Mouse (Mus musculus): Measurements from ENCODE around the gene Olfr551. TPM values are rescaled to one million over a fixed set of nuclear protein-coding genes. Genes with fewer than 3 reads are reported as not detected.

Olfr551 gene
- polyA plus RNA-seq, 1 experiment from 2014 or later: not detected

DNA sequence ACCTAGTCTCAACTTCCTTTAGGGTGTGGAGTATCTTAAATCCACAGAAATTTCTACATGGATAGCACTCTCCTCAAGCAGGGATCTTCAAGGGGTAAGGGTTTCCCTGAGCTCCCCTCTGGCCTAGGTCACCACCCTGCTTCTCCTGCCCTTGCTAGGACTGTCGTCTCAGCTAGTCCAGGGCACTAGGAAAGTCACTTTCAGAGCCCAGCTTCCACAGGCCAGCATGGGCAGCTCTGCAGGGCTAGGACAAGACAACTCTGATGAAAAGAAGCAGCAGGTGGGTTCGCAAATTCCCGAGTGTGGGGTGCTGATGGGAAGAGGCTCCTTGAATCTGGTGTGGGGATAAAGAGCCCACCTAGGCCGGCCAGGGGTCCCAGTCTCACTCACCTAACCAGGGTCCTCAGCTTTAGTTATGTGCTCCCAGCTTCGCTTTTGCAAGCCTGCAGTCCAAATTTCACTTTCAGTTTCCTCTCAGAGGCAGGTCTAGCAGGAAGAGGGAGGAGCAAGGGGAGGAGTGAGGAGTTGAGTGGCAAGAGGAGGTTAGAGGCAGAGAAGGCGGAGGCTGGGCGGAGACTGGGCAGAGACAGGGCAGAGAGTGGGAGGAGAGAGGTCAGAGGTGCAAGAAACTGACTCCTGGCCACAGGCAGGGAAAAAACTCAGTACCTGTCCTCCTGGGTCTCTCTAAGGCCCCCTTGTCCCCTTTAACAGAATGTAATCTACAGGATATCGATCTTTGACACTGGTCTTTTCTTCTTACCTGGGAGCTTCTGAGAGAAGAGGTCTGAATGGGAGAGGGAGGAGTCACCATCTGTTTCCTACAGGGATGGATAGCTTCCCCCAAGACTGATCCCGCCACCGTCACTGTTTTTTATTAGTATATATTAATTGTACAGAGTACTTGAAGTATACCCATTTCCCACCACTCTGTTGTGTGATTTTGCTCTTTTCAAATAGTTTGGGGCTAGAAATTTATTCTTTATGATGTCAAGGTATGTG lies 26.4 kb downstream of the Olfr551 start, which contains the start of gene Trim21:
Trim21 (minus strand) TSS at position 488 of the 999 bp plus-strand sequence.
- 19% methylated on average over 10 of the region's 10 CpGs for WGBS
- ATAC-seq (ENCODE audit: low FRiP score): peak; percentile 63; the same call in 1 of the 2 replicates
- H3K27ac ChIP-seq (replicated peaks): no peak within 1 kb of the TSS
- no peak within 1 kb of the TSS; the same call in 1 of the 2 replicates for H3K9ac ChIP-seq (replicated peaks)
- no peaks in the 10 kb centered on the region for H3K27me3 ChIP-seq (replicated peaks)
- no peaks in the 10 kb centered on the region for H3K36me3 ChIP-seq
- peak within 1 kb of the TSS; percentile 50 for H3K4me2 ChIP-seq
- no peaks in the 10 kb centered on the region for H3K9me3 ChIP-seq (replicated peaks)
- peak within 1 kb of the TSS; percentile 38 for H3K4me3 ChIP-seq (replicated peaks)
- no peaks in the 10 kb centered on the region for H3K4me1 ChIP-seq

DNA sequence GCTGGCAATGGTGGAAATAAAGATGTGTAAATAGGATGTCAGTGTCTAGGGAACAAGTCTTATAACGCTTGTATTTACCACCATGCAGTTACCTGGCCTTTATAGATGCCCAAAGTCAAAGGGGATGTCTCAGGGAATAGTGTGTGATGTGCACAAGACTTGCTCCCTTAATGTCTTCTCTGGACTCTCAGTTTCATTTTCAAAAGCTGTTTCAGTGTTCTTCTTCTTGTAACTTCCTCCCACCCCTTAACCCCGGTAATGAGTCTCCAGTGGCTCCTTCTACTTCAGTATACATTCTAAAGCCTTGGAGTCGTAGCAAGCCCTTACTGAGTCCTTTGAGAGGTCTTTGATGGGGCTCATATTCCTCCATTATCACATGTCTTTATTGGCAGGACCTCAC lies 38.4 kb downstream of the Olfr551 start:
- Histone ChIP-seq H3K36me3 (no peaks in the 10 kb centered on the region), H3K4me2 (no peak overlapping the region), H3K4me3 (replicated peaks) (no peak overlapping the region), H3K27ac (replicated peaks) (no peak overlapping the region), H3K9me3 (replicated peaks) (no peaks in the 10 kb centered on the region), H3K27me3 (replicated peaks) (no peaks in the 10 kb centered on the region), H3K4me1 (no peaks in the 10 kb centered on the region), H3K9ac (replicated peaks) (no peak overlapping the region)
- no peak for ATAC-seq (ENCODE audit: low FRiP score)
- 73% methylated on average over 3 of the region's 3 CpGs for whole genome bisulfite sequencing

DNA sequence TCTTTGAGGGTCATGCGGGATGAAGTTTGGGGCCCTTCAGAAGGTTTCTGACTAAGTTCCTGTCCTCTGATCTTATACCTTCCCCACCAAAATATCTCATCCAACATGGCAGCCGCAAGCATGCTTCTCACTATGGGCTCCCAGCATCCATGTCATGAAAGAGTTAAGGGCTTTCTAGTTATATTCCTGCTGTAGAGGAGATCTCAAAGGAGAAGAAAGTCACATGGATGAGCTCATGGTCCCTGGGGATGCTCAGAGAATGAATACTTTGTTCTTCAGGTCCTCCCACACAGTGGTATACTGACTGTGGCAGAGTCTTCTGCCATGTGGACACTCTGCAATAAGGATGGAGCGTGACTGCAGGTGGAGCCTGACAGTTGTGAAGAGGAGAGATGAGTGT lies 42.1 kb downstream of the Olfr551 start, which contains the start of gene Olfr549:
Olfr549 (plus strand) TSS at position 301 of the 400 bp plus-strand sequence.
- no peaks in the 10 kb centered on the region for H3K27me3 ChIP-seq (replicated peaks)
- no peaks in the 10 kb centered on the region for H3K36me3 ChIP-seq
- H3K27ac ChIP-seq (replicated peaks): no peak within 1 kb of the TSS
- no peak within 1 kb of the TSS for H3K4me2 ChIP-seq
- ATAC-seq (ENCODE audit: low FRiP score): no peak
- no peak within 1 kb of the TSS for H3K9ac ChIP-seq (replicated peaks)
- 96% methylated on average over 3 of the region's 3 CpGs for WGBS
- H3K9me3 ChIP-seq (replicated peaks): no peaks in the 10 kb centered on the region
- no peaks in the 10 kb centered on the region for H3K4me1 ChIP-seq
- no peak within 1 kb of the TSS for H3K4me3 ChIP-seq (replicated peaks)

DNA sequence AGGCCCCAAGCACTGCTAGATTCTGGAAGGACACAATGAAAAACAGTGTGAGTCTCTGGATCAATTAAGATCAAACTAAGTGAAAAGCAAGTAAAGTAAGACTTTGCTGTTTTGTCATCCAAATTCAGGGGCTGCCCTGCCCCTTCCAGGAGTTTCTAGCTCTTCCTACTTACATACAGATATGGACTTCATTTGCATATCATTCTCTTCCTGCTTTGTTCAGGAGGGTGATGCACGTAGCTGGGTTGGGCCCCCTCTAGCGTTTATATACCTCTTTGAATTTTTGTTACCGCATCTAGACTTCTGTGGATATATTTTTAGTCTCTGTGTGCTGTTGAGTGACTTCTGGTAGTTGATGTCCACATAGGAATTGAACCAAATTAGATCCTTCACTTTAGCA lies 50.4 kb downstream of the Olfr551 start:
- ATAC-seq (ENCODE audit: low FRiP score): no peak
- Histone ChIP-seq H3K36me3 (no peaks in the 10 kb centered on the region), H3K27me3 (replicated peaks) (no peaks in the 10 kb centered on the region), H3K4me1 (no peaks in the 10 kb centered on the region), H3K4me2 (no peak overlapping the region), H3K9me3 (replicated peaks) (no peaks in the 10 kb centered on the region), H3K4me3 (replicated peaks) (no peak overlapping the region), H3K9ac (replicated peaks) (no peak overlapping the region), H3K27ac (replicated peaks) (no peak overlapping the region)
- 66% methylated on average over 3 of the region's 3 CpGs for WGBS

DNA sequence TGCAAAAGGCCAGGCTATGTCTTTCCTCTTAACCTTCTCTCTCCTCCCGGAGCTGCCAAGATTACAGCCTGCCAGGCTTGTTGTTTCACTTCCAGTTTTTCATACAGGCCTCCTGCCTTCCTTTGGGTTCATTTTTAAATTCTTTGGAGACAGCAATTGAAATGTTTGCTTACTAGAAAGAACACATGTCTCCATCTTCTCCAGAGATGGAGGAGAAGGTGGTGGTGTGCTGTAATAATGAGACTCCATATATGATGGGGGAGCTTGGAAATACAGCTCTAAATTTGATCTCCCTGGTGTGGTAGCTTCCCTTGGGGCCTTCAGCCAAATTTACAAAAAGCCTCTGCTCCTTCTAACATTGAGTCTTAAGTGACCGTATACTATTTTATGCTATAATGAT lies 51.1 kb downstream of the Olfr551 start, which contains the start of gene Olfr548-ps1:
Olfr548-ps1 (plus strand) TSS at position 301 of the 400 bp plus-strand sequence.
- no peak within 1 kb of the TSS for H3K27ac ChIP-seq (replicated peaks)
- 88% methylated on average over 2 of the region's 2 CpGs for WGBS
- no peaks in the 10 kb centered on the region for H3K9me3 ChIP-seq (replicated peaks)
- H3K4me1 ChIP-seq: no peaks in the 10 kb centered on the region
- no peak within 1 kb of the TSS for H3K9ac ChIP-seq (replicated peaks)
- H3K27me3 ChIP-seq (replicated peaks): no peaks in the 10 kb centered on the region
- H3K4me3 ChIP-seq (replicated peaks): no peak within 1 kb of the TSS
- H3K36me3 ChIP-seq: no peaks in the 10 kb centered on the region
- no peak within 1 kb of the TSS for H3K4me2 ChIP-seq
- ATAC-seq (ENCODE audit: low FRiP score): no peak

DNA sequence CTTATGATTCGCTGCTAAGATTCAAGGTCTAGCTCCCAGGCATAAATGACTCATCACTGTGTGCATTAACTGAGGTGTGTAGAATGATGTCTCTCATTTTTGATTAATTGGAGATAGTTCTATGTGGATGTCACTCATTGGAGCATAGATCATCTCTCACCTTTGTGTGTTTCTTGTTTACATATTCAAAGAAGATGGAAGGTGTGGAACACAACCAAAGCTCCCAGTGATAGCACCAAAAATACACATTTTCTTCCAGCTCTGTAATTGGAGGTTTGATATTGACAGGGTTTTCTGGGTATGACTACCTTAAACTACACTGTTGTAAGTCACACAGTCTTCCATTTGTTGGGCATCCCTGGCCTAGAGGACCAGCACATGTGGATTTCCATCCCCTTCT lies 57.2 kb downstream of the Olfr551 start, which contains the start of gene Olfr547:
Olfr547 (plus strand) TSS at position 301 of the 400 bp plus-strand sequence.
- Histone ChIP-seq H3K36me3 (no peaks in the 10 kb centered on the region), H3K9me3 (replicated peaks) (no peaks in the 10 kb centered on the region), H3K27me3 (replicated peaks) (no peaks in the 10 kb centered on the region), H3K4me3 (replicated peaks) (no peak within 1 kb of the TSS), H3K4me1 (no peaks in the 10 kb centered on the region), H3K27ac (replicated peaks) (no peak within 1 kb of the TSS), H3K9ac (replicated peaks) (no peak within 1 kb of the TSS), H3K4me2 (no peak within 1 kb of the TSS)
- no peak for ATAC-seq (ENCODE audit: low FRiP score)
- WGBS: 85% methylated on average over 1 of the region's 1 CpGs

Other genes starting within 250 kb of the Olfr551 start
- 38.0 and 65.1 TPM in 2 replicates for gene Rrm1, start 150.2 kb downstream of the Olfr551 start, polyA plus RNA-seq (2015; fragmentation: Nextera tagmentation; extraction: Ambion mirVana)
- 0.36 and 0.56 TPM in 2 replicates for gene Olfr543, start 110.2 kb downstream of the Olfr551 start, polyA plus RNA-seq (2015; fragmentation: Nextera tagmentation; extraction: Ambion mirVana)
- gene Olfr544, start 103.6 kb downstream of the Olfr551 start, polyA plus RNA-seq (2015; fragmentation: Nextera tagmentation; extraction: Ambion mirVana): 0.14 and 0.18 TPM in 2 replicates
- gene Olfr545, start 92.3 kb downstream of the Olfr551 start, polyA plus RNA-seq (2015; fragmentation: Nextera tagmentation; extraction: Ambion mirVana): 0.33 and 0.41 TPM in 2 replicates
- not detected in 2 replicates for gene Olfr547, start 57.1 kb downstream of the Olfr551 start, polyA plus RNA-seq (2015; fragmentation: Nextera tagmentation; extraction: Ambion mirVana)
- not detected in 2 replicates for gene Olfr548-ps1, start 51.0 kb downstream of the Olfr551 start, polyA plus RNA-seq (2015; fragmentation: Nextera tagmentation; extraction: Ambion mirVana)
- not detected in 2 replicates for gene Olfr549, start 42.0 kb downstream of the Olfr551 start, polyA plus RNA-seq (2015; fragmentation: Nextera tagmentation; extraction: Ambion mirVana)
- gene Trim21, start 26.4 kb downstream of the Olfr551 start, polyA plus RNA-seq (2015; fragmentation: Nextera tagmentation; extraction: Ambion mirVana): 0.52 TPM in 1 of 2 replicates, not detected in the other
- not detected in 2 replicates for gene Olfr550, start 20.4 kb downstream of the Olfr551 start, polyA plus RNA-seq (2015; fragmentation: Nextera tagmentation; extraction: Ambion mirVana)
- not detected in 2 replicates for gene Olfr552, start 5.9 kb upstream of the Olfr551 start, polyA plus RNA-seq (2015; fragmentation: Nextera tagmentation; extraction: Ambion mirVana)
- not detected in 2 replicates for gene Olfr553, start 26.3 kb upstream of the Olfr551 start, polyA plus RNA-seq (2015; fragmentation: Nextera tagmentation; extraction: Ambion mirVana)
- gene Olfr554, start 46.5 kb upstream of the Olfr551 start, polyA plus RNA-seq (2015; fragmentation: Nextera tagmentation; extraction: Ambion mirVana): not detected in 2 replicates
- gene Olfr555, start 66.9 kb upstream of the Olfr551 start, polyA plus RNA-seq (2015; fragmentation: Nextera tagmentation; extraction: Ambion mirVana): not detected in 2 replicates
- gene Olfr556, start 73.0 kb upstream of the Olfr551 start, polyA plus RNA-seq (2015; fragmentation: Nextera tagmentation; extraction: Ambion mirVana): not detected in 2 replicates
- 7.0 and 10.4 TPM in 2 replicates for gene Trim68, start 95.4 kb upstream of the Olfr551 start, polyA plus RNA-seq (2015; fragmentation: Nextera tagmentation; extraction: Ambion mirVana)
- not detected in 2 replicates for gene Olfr557, start 104.0 kb upstream of the Olfr551 start, polyA plus RNA-seq (2015; fragmentation: Nextera tagmentation; extraction: Ambion mirVana)
- 0.22 and 0.54 TPM in 2 replicates for gene Olfr558, start 110.3 kb upstream of the Olfr551 start, polyA plus RNA-seq (2015; fragmentation: Nextera tagmentation; extraction: Ambion mirVana)
- not detected in 2 replicates for gene Olfr33, start 127.2 kb upstream of the Olfr551 start, polyA plus RNA-seq (2015; fragmentation: Nextera tagmentation; extraction: Ambion mirVana)
- gene Olfr559, start 135.6 kb upstream of the Olfr551 start, polyA plus RNA-seq (2015; fragmentation: Nextera tagmentation; extraction: Ambion mirVana): not detected in 2 replicates
- not detected in 2 replicates for gene Olfr560, start 167.5 kb upstream of the Olfr551 start, polyA plus RNA-seq (2015; fragmentation: Nextera tagmentation; extraction: Ambion mirVana)
- 0.06 TPM in 1 of 2 replicates, not detected in the other for gene Olfr78, start 167.6 kb upstream of the Olfr551 start, polyA plus RNA-seq (2015; fragmentation: Nextera tagmentation; extraction: Ambion mirVana)
- gene Olfr561, start 179.3 kb upstream of the Olfr551 start, polyA plus RNA-seq (2015; fragmentation: Nextera tagmentation; extraction: Ambion mirVana): not detected in 2 replicates
- gene Olfr564, start 211.6 kb upstream of the Olfr551 start, polyA plus RNA-seq (2015; fragmentation: Nextera tagmentation; extraction: Ambion mirVana): not detected in 2 replicates

Measured in neural tube, embryonic 15.5 days (tissue).